ENCODE assay signal across 16 mouse cellular contexts in the genomic region with DNA sequence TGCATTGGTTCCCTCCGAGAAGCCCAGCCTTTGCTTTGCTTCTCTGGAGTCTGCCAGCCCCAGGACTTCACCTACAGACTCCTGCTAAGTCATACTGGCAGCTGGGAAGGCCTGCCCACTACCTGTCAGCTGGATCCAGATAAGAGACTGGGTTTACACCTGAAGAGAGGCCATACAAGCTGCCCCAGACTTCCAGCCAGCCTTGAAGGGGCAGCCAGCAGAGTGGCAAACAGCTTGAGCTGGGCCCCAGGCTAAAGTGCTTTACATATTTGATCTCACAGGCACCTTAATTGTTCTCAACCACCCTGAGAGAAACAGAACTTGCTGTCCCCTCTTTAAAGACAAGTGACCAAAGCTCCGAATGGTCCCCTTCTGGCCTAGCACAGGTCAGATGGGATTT. TPM values are rescaled to one million over a fixed set of nuclear protein-coding genes. Genes with fewer than 3 reads are reported as not detected.
DNase-seq lines count a peak whose midpoint lies in the region; ATAC-seq and TF ChIP-seq lines count a peak whose summit lies in the region.
"Had no signal": no experiment of that assay in that cellular context is flagged by ENCODE, and none has a peak within 500 bp of the region (broad histone marks: within the 10 kb centered on the region; RNA-seq: fewer than 3 reads in every experiment).

No protein-coding gene starts in this region.

- no peak for TF ChIP-seq POLR2A in lung, adult 2 months (IDR thresholded peaks at IDR 0.05; ENCODE audit: borderline replicate concordance, extremely low read depth, low read depth, low read length)

- H3K4me2 ChIP-seq in heart, embryonic 11.5 days: peak overlapping the region; percentile 5; the same call in 1 of the 2 replicates
- peak overlapping the region; percentile 93 for H3K4me2 ChIP-seq in liver, embryonic 11.5 days
- H3K4me2 ChIP-seq in stomach, postnatal 0 days (replicated peaks; ENCODE audit: low read depth): 0 out of 2 replicates have a peak overlapping the region, but pooled peaks have one; percentile 9
- H3K4me2 ChIP-seq: limb, embryonic 13.5 days had no signal

- 34% methylated on average over 2 of the region's 2 CpGs for WGBS in heart, embryonic 11.5 days (ENCODE audit: insufficient replicate concordance)
- WGBS in liver, embryonic 11.5 days: 42% methylated on average over 2 of the region's 2 CpGs
- 72% methylated on average over 2 of the region's 2 CpGs for WGBS in lung, adult 2 months
- WGBS in stomach, postnatal 0 days: 58% methylated on average over 2 of the region's 2 CpGs

- TF ChIP-seq CTCF in lung, adult 2 months (IDR thresholded peaks at IDR 0.05; ENCODE audit: insufficient read depth, low read length): no peak
- no peak for TF ChIP-seq CTCF in stomach, postnatal 0 days (IDR thresholded peaks at IDR 0.05; ENCODE audit: low read depth)

- no peak for ATAC-seq in heart, embryonic 11.5 days (replicated peaks; ENCODE audit: insufficient number of reproducible peaks, low FRiP score, low TSS enrichment)
- ATAC-seq in liver, embryonic 11.5 days (replicated peaks; ENCODE audit: low FRiP score): no peak
- no peak for ATAC-seq in stomach, postnatal 0 days (ENCODE audit: low FRiP score, low TSS enrichment)
- ATAC-seq: forebrain, embryonic 14.5 days; hindbrain, postnatal 0 days; Patski had no signal

- no peak overlapping the region for H3K4me3 ChIP-seq in heart, embryonic 11.5 days (ENCODE audit: low read depth, low read length)
- H3K4me3 ChIP-seq in liver, embryonic 11.5 days (ENCODE audit: low read depth, low read length): 0 out of 2 replicates have a peak overlapping the region, but pooled peaks have one; percentile 3
- H3K4me3 ChIP-seq in lung, adult 2 months (replicated peaks; ENCODE audit: extremely low read depth, low read depth, low read length): no peak overlapping the region
- H3K4me3 ChIP-seq in stomach, postnatal 0 days (ENCODE audit: low read depth, low read length): no peak overlapping the region
- H3K4me3 ChIP-seq: limb, embryonic 13.5 days had no signal

- no peaks in the 10 kb centered on the region for H3K36me3 ChIP-seq in heart, embryonic 11.5 days (ENCODE audit: control insufficient read depth, insufficient read depth, low read length)
- no peaks in the 10 kb centered on the region for H3K36me3 ChIP-seq in liver, embryonic 11.5 days (ENCODE audit: control insufficient read depth, insufficient read depth, low read length)
- H3K36me3 ChIP-seq in stomach, postnatal 0 days (ENCODE audit: control insufficient read depth, insufficient read depth, low read length): no peaks in the 10 kb centered on the region
- H3K36me3 ChIP-seq: limb, embryonic 13.5 days had no signal

- no peak for TF ChIP-seq EP300 in stomach, postnatal 0 days (optimal IDR thresholded peaks at IDR 0.05)

- DNase-seq in heart, adult 11 months: no peak
- DNase-seq in liver, embryonic 11.5 days (ENCODE audit: low spot score): no peak
- DNase-seq in liver: no peak
- peak; percentile 44 for DNase-seq in lung, adult 2 months
- peak; percentile 68 for DNase-seq in stomach, postnatal 0 days (ENCODE audit: low spot score)
- DNase-seq in thymus, postnatal 4 days: no peak
- DNase-seq in cerebellum, adult 8-10 months: no peak
- DNase-seq: adrenal gland, postnatal 25 days; cerebellum, adult 11 months; gastrocnemius, postnatal 36 days; thymus, adult 18-20 months had no signal

- H3K27ac ChIP-seq in heart, embryonic 11.5 days (ENCODE audit: low read depth, low read length): no peak overlapping the region
- no peak overlapping the region; the same call in 1 of the 2 replicates for H3K27ac ChIP-seq in liver, embryonic 11.5 days (ENCODE audit: low read depth, low read length)
- H3K27ac ChIP-seq in stomach, postnatal 0 days (replicated peaks): peak overlapping the region; percentile 31; the same call in 1 of the 2 replicates
- H3K27ac ChIP-seq: hindbrain, postnatal 0 days; limb, embryonic 13.5 days had no signal

- H3K9me3 ChIP-seq in heart, embryonic 11.5 days (replicated peaks; ENCODE audit: control insufficient read depth, low read length): no peaks in the 10 kb centered on the region
- no peaks in the 10 kb centered on the region for H3K9me3 ChIP-seq in liver, embryonic 11.5 days (ENCODE audit: control insufficient read depth, low read length)
- H3K9me3 ChIP-seq in stomach, postnatal 0 days (ENCODE audit: control insufficient read depth, low read length): no peaks in the 10 kb centered on the region
- H3K9me3 ChIP-seq: limb, embryonic 13.5 days had no signal

- H3K27me3 ChIP-seq in heart, embryonic 11.5 days (ENCODE audit: control insufficient read depth, insufficient read depth, low read length): no peaks in the 10 kb centered on the region
- no peaks in the 10 kb centered on the region for H3K27me3 ChIP-seq in liver, embryonic 11.5 days (replicated peaks; ENCODE audit: control insufficient read depth, insufficient read depth, low read length)
- H3K27me3 ChIP-seq in stomach, postnatal 0 days (ENCODE audit: control insufficient read depth, insufficient read depth, low read length): no peaks in the 10 kb centered on the region
- H3K27me3 ChIP-seq: limb, embryonic 13.5 days; Patski had no signal

- H3K9ac ChIP-seq in heart, embryonic 11.5 days (ENCODE audit: low read depth, low read length): no peak overlapping the region
- no peak overlapping the region for H3K9ac ChIP-seq in liver, embryonic 11.5 days (ENCODE audit: low read depth, low read length)
- H3K9ac ChIP-seq in stomach, postnatal 0 days (ENCODE audit: low read length): no peak overlapping the region
- H3K9ac ChIP-seq: limb, embryonic 13.5 days had no signal

- peaks cover 14% of the 10 kb centered on the region for H3K4me1 ChIP-seq in heart, embryonic 11.5 days (ENCODE audit: control insufficient read depth, insufficient read depth, low read length)
- peaks cover 56% of the 10 kb centered on the region for H3K4me1 ChIP-seq in liver, embryonic 11.5 days (replicated peaks; ENCODE audit: control insufficient read depth, insufficient read depth, low read length)
- H3K4me1 ChIP-seq in lung, adult 2 months (ENCODE audit: control insufficient read depth, insufficient read depth, low read length): peaks cover 4% of the 10 kb centered on the region
- H3K4me1 ChIP-seq in stomach, postnatal 0 days (replicated peaks; ENCODE audit: control insufficient read depth, insufficient read depth): no peaks in the 10 kb centered on the region

RNA-seq across cellular contexts. Expression of a gene that starts 3.1 kb away (rescaled TPM):
- polyA plus RNA-seq in heart, embryonic 11.5 days (2014; fragmentation: Nextera tagmentation; extraction: Ambion mirVana): 4.1 and 6.2 TPM in 2 replicates
- polyA plus RNA-seq in liver, embryonic 11.5 days (2014; fragmentation: Nextera tagmentation; extraction: Ambion mirVana): 10.2 and 10.5 TPM in 2 replicates
- polyA plus RNA-seq in lung, adult 2 months (2012; rRNA removed): 11.5 and 14.1 TPM in 2 replicates
- 7.6 and 8.2 TPM in 2 replicates for polyA plus RNA-seq in stomach, postnatal 0 days (2015; fragmentation: Nextera tagmentation; extraction: Ambion mirVana)

RNA-seq across cellular contexts. Expression of a gene that starts 26.2 kb away (rescaled TPM):
- 1,210 and 1,262 TPM in 2 replicates for polyA plus RNA-seq in heart, embryonic 11.5 days (2014; fragmentation: Nextera tagmentation; extraction: Ambion mirVana)
- 1,813 and 1,952 TPM in 2 replicates for polyA plus RNA-seq in liver, embryonic 11.5 days (2014; fragmentation: Nextera tagmentation; extraction: Ambion mirVana)
- polyA plus RNA-seq in lung, adult 2 months (2012; rRNA removed): 68.3 and 93.0 TPM in 2 replicates
- polyA plus RNA-seq in stomach, postnatal 0 days (2015; fragmentation: Nextera tagmentation; extraction: Ambion mirVana): 1,179 and 1,213 TPM in 2 replicates

RNA-seq across cellular contexts. Expression of a gene that starts 28.1 kb away (rescaled TPM):
- polyA plus RNA-seq in heart, embryonic 11.5 days (2014; fragmentation: Nextera tagmentation; extraction: Ambion mirVana): 157 and 162 TPM in 2 replicates
- polyA plus RNA-seq in liver, embryonic 11.5 days (2014; fragmentation: Nextera tagmentation; extraction: Ambion mirVana): 241 and 245 TPM in 2 replicates
- 25.0 and 41.8 TPM in 2 replicates for polyA plus RNA-seq in lung, adult 2 months (2012; rRNA removed)
- polyA plus RNA-seq in stomach, postnatal 0 days (2015; fragmentation: Nextera tagmentation; extraction: Ambion mirVana): 103 and 116 TPM in 2 replicates

RNA-seq across cellular contexts. Expression of a gene that starts 43.5 kb away (rescaled TPM):
- 12.4 and 17.4 TPM in 2 replicates for polyA plus RNA-seq in heart, embryonic 11.5 days (2014; fragmentation: Nextera tagmentation; extraction: Ambion mirVana)
- polyA plus RNA-seq in liver, embryonic 11.5 days (2014; fragmentation: Nextera tagmentation; extraction: Ambion mirVana): 24.6 and 24.7 TPM in 2 replicates
- 2.9 and 4.3 TPM in 2 replicates for polyA plus RNA-seq in lung, adult 2 months (2012; rRNA removed)
- 12.2 and 13.6 TPM in 2 replicates for polyA plus RNA-seq in stomach, postnatal 0 days (2015; fragmentation: Nextera tagmentation; extraction: Ambion mirVana)

RNA-seq across cellular contexts. Expression of a gene that starts 56.7 kb away (rescaled TPM):
- polyA plus RNA-seq in heart, embryonic 11.5 days (2014; fragmentation: Nextera tagmentation; extraction: Ambion mirVana): 0.23 and 0.40 TPM in 2 replicates
- polyA plus RNA-seq in liver, embryonic 11.5 days (2014; fragmentation: Nextera tagmentation; extraction: Ambion mirVana): 0.73 and 0.85 TPM in 2 replicates
- 5.0 and 5.3 TPM in 2 replicates for polyA plus RNA-seq in lung, adult 2 months (2012; rRNA removed)
- polyA plus RNA-seq in stomach, postnatal 0 days (2015; fragmentation: Nextera tagmentation; extraction: Ambion mirVana): 0.88 and 0.90 TPM in 2 replicates
- polyA plus RNA-seq: Patski had no signal

Comparison
In these comparisons a context has a peak if more than half of its experiments do, and no peak if none do; other contexts are left out.
1. H3K4me2 ChIP-seq: peak in every context shown above with its lines; median percentile 93 in liver, embryonic 11.5 days; 9 in stomach, postnatal 0 days; 5 in heart, embryonic 11.5 days.
2. DNase-seq: peak in lung, adult 2 months (single experiment) and stomach, postnatal 0 days (single experiment); none in heart, adult 11 months (single experiment), liver, embryonic 11.5 days (single experiment), liver (single experiment), thymus, postnatal 4 days (single experiment) and cerebellum, adult 8-10 months (single experiment).
3. RNA of a gene that starts 26.2 kb away (polyA plus RNA-seq): 1,813 to 1,952 TPM in liver, embryonic 11.5 days, 1,210 to 1,262 TPM in heart, embryonic 11.5 days and 1,179 to 1,213 TPM in stomach, postnatal 0 days; 68.3 to 93.0 TPM in lung, adult 2 months; every median in the first group is over 10 times any median in the second.